Mouse (Mus musculus): ENCODE data around the gene Enc1.

- TF ChIP-seq ZC3H11A (IDR thresholded peaks at IDR 0.05; ENCODE audit: borderline replicate concordance, low read depth, low read length): no peak
- no peak for TF ChIP-seq ZNF384 (IDR thresholded peaks at IDR 0.05; ENCODE audit: low read depth, low read length)
- TF ChIP-seq CHD2 (IDR thresholded peaks at IDR 0.05; ENCODE audit: low read depth, low read length): no peak
These were observed 54.4 kb downstream of the Enc1 start for GRCm38 (mm10) chr13:97295101-97295852.

All from ES-E14 (cell line).